Mouse (Mus musculus) adrenal gland, adult 8-10 months (tissue): ENCODE data around the gene Mthfsd. TPM values are rescaled to one million over a fixed set of nuclear protein-coding genes. Genes with fewer than 3 reads are reported as not detected.

Experiments
- DNase-seq: peaks from one replicate; pipeline ENCODE4 v3.0.0; 2022
- microRNA-seq, 2 experiments: library from miRNA; unstranded; fragments of <30 nt; microRNA quantifications; one replicate each; pipeline ENCODE4 v1.2.0; 2022
- total RNA-seq, 4 experiments: library from RNA; stranded (reverse); gene quantifications; 2 replicates each; pipeline ENCODE4 v1.2.4; 2022

Mthfsd gene
- total RNA-seq, 4 experiments from 2014 or later: 35.0 to 59.1 (median 47.1) TPM

GRCm38 (mm10) chr8:121071454-121071853 is 36.7 kb downstream of the Mthfsd start:
- DNase-seq: no peak

- no peak for DNase-seq
These were observed 44.5 kb downstream of the Mthfsd start for GRCm38 (mm10) chr8:121063649-121064048.

GRCm38 (mm10) chr8:121062521-121062920 is 45.7 kb downstream of the Mthfsd start:
- no peak for DNase-seq

GRCm38 (mm10) chr8:121059098-121059497 is 49.1 kb downstream of the Mthfsd start:
- DNase-seq: no peak

GRCm38 (mm10) chr8:121058081-121058480 is 50.1 kb downstream of the Mthfsd start:
- no peak for DNase-seq

GRCm38 (mm10) chr8:121047441-121047840 is 60.8 kb downstream of the Mthfsd start:
- DNase-seq: no peak

GRCm38 (mm10) chr8:121043719-121044440 is 64.3 kb downstream of the Mthfsd start:
- DNase-seq: no peak

Small RNA genes lying within 50 kb of the gene (microRNA-seq; reads per million reads assigned to microRNA genes)
- gene Gm27530: 0 reads per million in 2 experiments

Other genes starting within 250 kb of the Mthfsd start
- under 1 TPM; 0.17 to 0.46 (median 0.29) TPM for gene Foxf1, start 24.0 kb downstream of the Mthfsd start, total RNA-seq
- 1 to 10 TPM; 3.9 to 5.9 (median 5.1) TPM for gene Foxc2, start 7.8 kb upstream of the Mthfsd start, total RNA-seq
- gene Foxl1, start 19.5 kb upstream of the Mthfsd start, total RNA-seq: under 1 TPM; 0.24 to 0.78 (median 0.54) TPM